Mouse (Mus musculus) spleen, postnatal 4 days (tissue): Measurements from ENCODE around the gene Ankrd17.
A peak's percentile ranks its signal among the peaks of the same experiment; 100 is the strongest.
"Not testable (repeated sequence)": the region's sequence is repeated elsewhere in the genome, so short reads cannot be mapped to it uniquely, and the experiment has no call there.

Source experiments
- DNase-seq, 2 experiments: peaks; one replicate each; pipeline ENCODE4 v3.0.0; 2022; ENCODE audit warnings: low spot score in 2 of 2

The Ankrd17 gene

DNA sequence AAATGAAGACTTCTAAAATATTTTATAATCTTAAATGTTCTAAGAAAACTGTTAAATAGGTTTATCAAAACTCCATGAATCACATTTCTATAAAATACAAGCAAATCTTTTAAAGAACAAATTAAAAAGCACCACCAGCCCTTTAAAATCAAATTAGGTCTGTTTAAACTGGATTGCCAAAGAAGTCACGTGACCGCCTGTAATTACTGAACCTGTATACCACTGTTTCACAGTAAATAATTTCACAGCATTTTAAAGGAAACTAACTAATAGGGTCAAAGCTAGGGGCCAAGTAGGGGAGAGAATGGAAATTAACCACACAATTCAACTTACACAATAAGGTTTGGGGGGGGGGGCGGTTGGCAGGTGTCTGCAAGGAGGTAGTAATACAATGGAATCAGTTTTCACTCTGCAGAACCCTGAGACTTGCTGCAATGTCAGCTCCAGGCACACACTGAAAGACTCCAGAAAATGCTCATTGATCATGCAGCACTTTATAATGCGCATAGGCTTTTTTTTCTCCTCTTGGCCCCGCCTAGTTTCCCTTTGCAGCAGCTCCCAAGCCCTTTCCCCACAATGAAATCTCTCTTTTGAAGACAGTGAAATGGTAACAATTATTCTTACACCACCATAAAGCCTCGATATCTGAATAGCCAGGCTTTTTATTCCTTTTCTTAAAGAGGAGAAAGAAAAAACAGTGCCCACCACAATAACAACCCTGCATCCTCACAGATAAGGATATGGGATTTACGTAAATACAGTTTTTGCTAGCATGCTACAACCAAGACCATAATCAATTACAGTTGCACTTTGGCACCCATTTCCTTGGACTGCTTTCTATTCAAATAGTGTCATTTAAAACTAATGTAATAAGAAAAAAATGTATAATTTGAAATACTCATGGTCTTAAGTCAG, 27.9 kb downstream of the Ankrd17 start:
- DNase-seq, result no peak

GRCm38 (mm10) chr5:90332478-90332877, 33.9 kb downstream of the Ankrd17 start:
- no peak for DNase-seq

- no peak for DNase-seq
Observed at GRCm38 (mm10) chr5:90331071-90331470, 35.3 kb downstream of the Ankrd17 start.

DNA sequence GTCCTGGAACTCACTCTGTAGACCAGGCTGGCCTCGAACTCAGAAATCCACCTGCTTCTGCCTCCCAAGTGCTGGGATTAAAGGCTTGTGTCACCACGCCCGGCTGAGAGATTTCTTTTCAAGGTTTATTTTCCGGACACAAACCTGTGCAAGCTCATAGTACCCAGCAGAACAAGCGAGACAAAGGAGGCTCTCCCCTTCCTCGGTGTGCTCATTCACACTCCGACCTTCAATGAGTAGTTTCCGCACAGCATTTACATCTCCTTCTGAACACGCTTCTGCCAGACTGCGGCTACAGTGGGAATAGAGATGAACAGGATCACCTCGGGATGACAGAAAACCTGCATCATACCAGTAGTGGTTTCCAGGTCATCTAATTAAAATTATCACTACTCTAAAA, 68.0 kb downstream of the Ankrd17 start:
- no peak for DNase-seq

- no peak for DNase-seq
Observed at GRCm38 (mm10) chr5:90289887-90290286, 76.5 kb downstream of the Ankrd17 start.

DNA sequence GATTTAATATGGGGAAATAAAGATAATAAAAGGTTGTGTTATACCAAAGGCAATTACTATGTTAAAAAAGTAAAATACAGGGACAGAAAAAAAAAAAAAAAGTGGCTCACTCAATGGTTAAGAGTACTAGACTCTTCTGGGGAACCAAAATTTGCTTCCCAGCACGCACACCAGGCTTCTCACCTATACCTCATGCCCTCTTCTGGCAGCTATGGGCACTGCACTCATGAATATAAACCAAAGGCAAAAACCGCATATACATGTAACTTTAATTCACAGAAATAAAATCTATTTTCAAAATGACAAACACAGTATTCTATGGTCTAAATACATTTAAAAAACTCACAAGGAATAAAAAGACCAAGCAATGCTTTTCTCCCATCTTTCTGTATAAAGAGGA, 79.8 kb downstream of the Ankrd17 start:
- peak; percentile 51 to 74 for DNase-seq

GRCm38 (mm10) chr5:90280061-90280460, 86.3 kb downstream of the Ankrd17 start:
- no peak for DNase-seq

DNA sequence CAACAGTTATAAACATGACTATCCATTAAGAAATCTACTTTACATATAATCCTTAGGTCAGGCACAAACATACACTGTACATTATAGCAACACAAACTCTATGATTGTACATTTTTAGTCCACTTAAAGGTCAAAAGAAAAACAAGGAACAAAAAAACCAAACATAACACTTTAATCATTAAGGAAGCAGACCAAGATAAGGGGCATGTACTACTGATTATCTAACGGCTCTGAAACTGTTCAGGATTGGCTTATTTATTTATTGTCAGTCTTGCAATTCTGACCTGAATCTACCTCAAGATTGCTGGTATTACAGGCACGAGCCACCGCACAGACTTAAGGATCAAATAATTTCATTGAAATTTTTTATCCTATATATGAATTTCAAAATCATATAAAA, 87.0 kb downstream of the Ankrd17 start:
- DNase-seq, result no peak

DNA sequence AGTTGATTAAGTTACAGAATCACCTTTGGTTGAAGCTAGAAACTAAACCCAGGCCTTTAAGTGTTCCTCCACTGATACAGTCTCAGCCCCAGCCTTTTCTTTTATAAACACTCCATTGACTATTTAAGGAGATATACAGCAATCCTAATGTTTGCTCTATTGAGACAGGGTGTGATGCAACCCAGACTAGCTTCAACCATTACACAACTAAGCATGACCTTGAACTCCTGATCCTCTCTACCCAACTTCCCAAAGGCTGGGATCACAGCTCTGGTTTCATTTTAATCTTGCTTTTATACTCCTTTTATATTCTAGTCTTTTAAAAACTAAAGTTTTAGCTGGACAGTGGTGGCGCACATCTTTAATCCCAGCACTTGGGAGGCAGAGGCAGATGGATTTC, 88.9 kb downstream of the Ankrd17 start:
- DNase-seq, result no peak

DNA sequence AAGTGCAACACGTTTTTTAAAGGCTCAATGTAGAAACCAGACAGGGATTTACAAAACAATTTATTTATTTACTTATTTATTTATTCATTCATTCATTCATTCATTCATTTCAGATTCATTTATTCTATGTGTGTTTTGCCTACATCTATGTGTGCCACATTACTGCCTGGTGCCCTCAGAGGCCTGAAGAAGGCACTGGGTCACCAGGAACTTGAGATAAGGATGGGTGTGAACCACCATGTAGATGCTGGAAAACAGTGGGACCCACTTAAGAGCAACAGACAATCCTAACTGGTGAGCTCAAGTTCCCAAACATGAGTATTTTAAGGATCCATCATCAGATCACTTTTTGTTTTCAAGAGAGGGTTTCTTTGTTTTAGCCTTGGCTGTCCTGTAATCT, 91.6 kb downstream of the Ankrd17 start:
- DNase-seq, result no peak

DNA sequence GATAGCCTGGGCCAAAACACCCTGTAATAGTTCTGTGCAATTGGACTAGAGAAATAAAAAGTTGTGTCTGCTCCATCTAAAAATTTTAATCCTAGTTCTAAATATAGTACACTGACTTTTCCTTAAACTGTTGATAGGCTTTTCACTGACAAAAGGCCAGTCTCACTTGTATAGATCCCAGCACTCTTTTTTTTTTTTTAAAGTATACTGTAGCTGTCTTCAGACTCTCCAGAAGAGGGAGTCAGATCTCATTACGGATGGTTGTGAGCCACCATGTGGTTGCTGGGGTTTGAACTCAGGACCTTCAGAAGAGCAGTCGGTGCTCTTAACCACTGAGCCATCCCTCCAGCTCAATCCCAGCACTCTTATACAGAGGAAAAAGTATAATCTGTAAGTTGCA, 104.1 kb downstream of the Ankrd17 start:
- DNase-seq, result not testable (repeated sequence)

- no peak for DNase-seq
Observed at GRCm38 (mm10) chr5:90257023-90257422, 109.4 kb downstream of the Ankrd17 start.

- no peak for DNase-seq
Observed at GRCm38 (mm10) chr5:90247503-90247902, 118.9 kb downstream of the Ankrd17 start.

DNA sequence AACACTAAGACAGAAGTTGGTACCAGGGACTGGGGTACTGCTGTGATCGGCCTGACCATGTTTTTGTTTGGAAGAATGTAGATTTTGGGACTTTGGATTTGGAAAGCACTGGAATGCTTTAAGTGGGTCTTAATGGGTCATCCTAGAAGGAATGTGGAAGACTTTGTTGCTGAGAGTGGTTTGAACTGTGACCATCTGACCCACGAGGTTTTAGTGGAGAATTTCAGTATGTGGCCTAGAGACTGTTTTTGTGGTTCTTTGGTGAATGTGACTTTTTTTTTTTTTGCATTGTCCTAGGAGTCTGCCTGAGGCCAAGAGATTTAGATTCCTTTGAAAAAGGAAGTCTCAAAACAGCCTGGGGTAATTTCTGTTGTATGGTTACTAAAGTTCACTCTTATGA, 119.4 kb downstream of the Ankrd17 start:
- no peak for DNase-seq

- DNase-seq, result no peak
Observed at GRCm38 (mm10) chr5:90246567-90246966, 119.8 kb downstream of the Ankrd17 start.

DNA sequence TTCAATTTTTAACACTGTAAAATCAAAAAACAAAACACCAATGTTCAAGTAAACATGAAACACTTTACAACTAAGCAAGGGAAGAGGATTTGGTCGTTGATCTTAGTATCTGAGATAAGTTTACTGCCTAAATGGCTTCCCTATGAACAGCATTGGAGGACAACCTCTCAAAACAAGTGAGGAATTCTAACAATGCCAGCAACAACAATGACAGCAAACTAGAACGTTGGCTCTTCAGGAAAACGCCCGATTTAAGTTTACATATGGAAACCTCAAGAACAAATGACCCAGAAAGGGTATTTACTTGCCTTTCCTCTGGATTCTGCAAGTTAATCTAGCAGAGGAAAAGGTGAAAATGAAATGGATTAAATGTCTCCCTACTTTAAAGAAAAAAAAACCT, 121.0 kb downstream of the Ankrd17 start:
- no peak for DNase-seq

DNA sequence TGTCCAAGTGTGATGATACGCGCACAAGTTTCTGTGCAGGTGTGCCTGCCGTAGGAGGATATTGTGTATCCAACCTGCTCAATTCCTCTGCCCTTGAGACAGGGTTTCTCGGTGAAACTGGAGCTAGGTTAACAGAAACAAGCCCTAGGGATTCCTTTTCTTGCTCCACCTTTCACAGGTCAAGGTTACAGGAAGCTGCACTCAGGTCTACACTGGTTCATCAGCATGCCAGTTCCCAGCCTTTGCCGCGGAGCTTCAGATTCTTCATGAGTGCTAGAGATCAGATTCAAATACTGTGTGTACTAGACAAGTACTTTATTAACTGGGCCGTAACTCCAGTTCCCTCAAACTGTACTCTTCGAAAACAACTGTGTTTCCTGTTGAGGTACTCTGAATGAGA, 131.2 kb downstream of the Ankrd17 start:
- no peak for DNase-seq

DNA sequence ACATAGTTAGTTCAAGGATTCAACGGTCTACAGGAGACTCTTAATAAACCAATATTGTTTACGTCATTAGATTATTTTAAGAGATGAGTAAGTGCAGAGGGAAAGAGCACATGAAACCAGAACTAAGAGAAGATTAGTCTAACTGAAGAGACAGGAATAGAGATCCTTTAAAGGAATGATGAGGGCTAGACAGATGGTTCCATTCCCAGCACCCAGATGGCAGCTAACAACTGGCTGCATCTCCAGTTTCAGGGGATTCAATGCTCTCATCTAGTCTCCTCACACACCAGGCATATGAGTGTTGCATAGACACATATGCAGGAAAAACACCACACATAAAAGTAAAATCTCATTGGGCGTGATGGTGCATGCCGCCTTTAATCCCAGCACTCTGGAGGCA, 133.1 kb downstream of the Ankrd17 start:
- no peak for DNase-seq

- DNase-seq, result no peak
Observed at GRCm38 (mm10) chr5:90229760-90230159, 136.6 kb downstream of the Ankrd17 start.

- DNase-seq, result no peak
Observed at GRCm38 (mm10) chr5:90226696-90227095, 139.7 kb downstream of the Ankrd17 start.

DNA sequence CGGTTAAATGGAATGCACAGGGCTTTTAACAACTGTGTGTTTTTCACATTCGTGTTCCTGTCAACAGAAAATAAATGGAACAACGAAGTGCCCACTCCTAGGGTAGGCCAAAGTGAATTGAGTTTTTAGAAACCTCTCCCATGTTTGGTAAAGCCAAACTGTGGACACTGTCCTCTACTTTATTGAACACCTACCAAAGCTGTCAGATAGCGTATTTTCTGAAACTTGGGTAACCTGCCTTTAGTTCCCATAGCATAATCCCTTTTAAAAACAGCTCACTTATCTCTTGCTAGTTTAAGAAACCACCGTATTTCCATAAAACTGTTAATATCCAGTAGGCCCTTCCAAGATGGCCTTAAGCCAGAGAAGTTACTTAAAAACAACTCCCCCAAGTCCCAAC, 141.6 kb downstream of the Ankrd17 start:
- no peak for DNase-seq

- DNase-seq, result peak; percentile 97 to 98
Observed at GRCm38 (mm10) chr5:90223534-90224381, 142.6 kb downstream of the Ankrd17 start, which contains the start of gene Cox18. TSS of gene Cox18 (minus strand) at chr5:90224001.

DNA sequence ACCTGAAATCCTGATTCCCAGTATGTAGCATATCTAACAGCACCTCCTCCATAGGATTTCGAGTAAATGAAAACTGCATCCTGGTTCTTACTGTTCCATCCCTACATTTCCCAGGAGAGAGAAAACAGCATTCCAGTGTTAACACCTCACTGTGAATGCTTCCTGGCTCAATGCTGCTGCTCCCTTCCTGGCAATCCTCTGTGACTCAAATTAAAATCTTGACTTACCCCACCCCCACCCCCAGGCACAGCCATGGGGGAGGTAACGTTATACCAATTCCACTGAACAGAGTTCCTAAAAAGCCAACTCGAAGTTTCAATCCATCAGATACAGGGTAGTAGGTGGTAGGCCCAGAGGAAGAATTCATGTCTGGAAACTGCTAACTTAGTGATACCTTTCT, 143.4 kb downstream of the Ankrd17 start:
- DNase-seq, result no peak
